Mouse (Mus musculus) right cerebral cortex, postnatal 4 days (tissue): ENCODE data around the gene Lrrc75a.
A peak's percentile ranks its signal among the peaks of the same experiment; 100 is the strongest.

Experiments
- DNase-seq: peaks from one replicate; pipeline ENCODE4 v3.0.0-alpha.2; 2022

Lrrc75a gene

DNA sequence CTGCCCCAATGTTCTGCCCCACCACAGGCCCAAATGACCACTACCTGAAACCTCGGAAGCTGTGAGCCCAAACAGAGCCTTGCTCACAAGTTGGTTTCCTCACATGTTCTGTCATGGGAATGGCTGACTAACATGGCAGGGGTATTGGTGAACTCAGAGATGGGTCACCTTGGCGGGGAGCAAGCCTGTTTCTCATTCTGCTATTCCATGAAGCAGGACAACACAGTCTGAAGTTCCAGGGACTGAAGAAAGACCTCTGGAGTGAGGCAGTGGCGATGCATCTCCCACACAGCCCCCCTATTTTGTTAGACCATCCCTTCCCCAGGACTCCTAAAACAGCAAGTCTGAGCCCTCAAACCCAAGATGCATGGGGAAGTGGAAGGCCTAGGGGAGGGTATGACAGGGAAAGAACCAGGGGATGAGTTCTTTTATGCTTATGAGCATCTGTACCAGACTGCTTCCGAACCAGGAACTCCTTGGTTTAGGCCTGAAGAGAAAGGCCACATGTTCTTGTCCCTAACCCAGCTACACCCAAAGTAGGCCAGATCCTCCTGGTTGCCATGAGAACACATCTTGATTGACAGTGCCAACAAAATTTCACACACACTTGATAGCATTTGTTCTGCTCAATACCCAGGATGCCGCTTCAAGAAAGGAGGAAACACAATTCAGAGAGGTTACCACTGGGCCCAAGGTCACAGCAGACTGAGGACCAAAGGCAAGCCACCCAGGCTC lies 3.6 kb downstream of the Lrrc75a start:
- DNase-seq, result no peak

DNA sequence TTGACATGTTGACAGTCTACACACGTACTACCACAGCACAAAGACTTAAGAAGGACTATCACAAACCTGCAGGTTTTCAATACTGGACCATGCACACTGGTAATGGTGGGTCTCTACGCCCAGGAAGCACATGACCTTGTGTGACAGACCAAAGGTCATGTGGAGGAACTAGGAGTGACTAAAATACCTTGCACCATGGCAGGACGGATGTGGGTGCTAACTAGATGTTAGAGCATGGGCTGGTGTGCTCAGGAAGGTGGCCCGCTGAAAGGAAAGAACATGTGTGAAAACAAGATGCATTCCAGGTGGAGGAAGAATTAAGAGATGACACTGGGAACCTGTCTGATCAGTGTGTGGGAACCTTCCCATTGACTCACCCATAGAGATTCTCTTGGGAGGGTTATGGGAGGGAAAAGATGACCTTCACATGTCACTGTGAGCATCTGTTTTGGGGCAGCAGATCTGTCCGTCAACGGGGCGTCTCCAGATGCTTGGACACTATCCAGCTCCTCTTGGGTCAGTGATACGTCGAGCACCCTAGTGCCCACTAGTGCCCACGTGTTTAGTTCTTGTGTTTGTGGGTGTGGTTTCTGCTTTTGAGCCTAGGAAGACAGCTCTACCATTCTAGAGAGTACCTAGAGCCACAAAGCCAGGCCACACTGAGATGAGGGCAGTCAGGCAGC lies 4.5 kb downstream of the Lrrc75a start:
- DNase-seq, result no peak

DNA sequence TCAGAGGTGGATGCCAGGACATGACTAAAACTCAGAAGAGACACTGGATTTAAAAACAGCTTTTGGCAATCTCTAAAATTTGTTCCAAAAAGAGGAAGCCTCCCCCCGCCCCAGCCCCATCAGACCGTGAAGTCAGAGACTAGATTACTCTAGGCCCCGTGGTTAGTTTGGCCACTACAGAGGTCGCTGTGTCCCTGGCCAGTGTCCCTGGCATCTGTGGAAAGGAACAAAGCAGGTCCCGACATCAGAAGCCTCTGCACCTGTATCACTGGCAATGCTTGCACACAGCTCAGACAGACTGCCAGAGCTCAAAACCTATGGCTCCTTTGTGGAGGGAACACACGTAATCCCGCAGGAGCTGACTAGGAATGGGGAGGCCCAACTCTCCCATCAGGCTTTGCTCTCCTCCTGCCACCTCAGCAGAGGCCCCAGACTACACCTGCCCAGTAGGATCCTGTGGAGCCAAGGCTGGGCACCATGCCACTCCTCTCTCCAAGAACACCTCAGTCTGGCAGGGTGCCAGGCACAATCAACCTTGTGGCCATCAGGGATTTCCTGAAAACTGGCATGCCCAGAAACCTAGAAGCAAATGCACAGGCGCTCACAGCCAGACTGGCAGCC lies 5.2 kb downstream of the Lrrc75a start:
- peak; percentile 34 for DNase-seq

DNA sequence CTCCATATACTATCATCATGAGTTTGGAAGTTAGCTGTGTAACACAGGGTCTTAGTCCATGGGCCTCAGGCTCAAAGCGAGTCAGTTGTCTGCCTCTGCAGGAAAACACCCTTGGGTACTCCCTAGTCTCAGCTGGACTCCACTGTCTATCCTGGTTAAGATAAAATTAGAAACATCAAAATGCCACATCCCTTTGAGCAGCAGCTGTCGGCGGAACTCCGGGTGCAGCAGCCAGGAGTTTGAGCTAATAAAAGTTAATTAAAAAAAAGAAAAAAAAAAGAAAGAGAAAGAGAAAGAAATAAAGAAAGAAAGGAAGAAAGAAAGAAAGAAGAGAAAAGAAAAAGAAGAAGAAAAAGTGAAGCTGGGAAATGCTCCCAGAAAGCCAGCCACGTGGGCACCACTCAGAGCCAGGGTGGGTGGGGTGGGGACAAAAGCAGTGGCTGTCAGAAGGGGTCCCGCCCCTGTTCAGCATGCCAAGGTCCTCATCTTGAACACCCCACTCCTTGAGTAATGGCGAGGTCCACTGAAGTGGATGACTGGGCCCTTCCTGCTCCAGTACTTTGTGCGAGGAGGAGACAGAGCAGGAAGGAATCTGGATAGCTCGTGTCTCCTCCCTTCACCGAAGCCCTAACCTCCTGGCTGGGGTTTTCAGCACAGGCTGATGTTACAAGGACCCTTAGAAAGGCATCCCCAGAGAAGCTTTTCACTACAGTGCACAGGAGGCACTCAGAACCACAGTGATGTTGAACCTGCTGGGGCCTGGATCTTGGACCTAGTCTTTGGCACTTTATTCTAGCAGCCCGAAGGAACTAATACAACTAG lies 6.1 kb downstream of the Lrrc75a start:
- no peak for DNase-seq

DNA sequence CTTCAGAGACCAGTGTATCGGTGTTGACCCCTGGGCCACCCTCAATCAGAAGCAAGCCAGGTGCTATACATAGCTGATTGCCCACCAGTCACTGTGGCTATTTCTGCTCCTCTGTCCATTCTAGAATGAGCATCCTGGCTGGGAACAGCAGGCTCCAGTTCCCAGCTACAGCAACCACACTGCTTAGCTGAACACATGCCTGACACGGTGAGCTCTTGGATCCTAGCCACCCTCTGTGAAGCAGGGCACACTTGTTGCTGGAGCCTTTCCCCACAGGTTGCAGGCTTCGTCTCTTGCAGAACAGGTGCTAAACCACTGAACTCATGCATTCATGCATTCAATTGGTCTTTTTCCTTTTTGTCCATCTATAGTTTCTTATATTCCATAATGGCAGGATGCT lies 7.9 kb downstream of the Lrrc75a start:
- no peak for DNase-seq

DNA sequence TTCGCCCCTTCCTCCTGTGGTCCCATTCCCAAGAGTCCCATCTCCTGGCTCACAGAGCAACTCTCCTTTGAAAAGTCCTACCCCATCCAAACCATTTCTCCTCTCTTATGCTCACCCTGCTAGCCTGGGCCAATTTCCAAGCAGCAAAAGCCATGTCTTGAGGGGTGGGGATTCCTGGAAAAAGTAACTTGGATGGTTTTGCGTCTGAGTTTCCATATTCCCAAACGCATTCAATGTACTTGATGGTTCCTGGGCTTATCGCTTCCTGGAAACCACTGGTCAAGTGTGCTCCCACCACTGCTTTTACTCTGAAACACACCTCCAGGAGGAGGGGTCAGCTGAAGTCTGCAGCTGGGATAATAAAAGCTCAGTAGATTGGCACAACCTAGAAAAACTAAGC lies 9.9 kb downstream of the Lrrc75a start:
- no peak for DNase-seq

DNA sequence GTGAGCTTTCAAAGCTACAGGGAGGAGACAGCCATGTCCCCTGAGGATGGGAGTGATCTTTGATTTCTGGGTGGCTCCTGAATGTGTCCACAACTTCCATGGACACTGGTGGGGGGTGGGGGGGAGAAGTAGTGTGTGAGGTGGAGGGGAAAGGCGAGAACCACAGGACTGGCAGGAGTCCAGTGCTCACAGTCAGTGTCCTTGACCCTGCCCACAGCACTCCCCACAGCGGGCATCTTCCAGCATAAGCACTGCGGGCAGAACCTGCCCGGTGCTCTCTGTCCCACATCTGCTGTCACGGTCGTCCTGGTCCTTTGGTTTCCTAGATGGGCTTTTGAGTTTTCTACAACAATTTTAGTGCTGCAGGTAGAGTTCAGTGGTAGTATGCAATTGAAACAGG lies 10.5 kb downstream of the Lrrc75a start:
- DNase-seq, result no peak

DNA sequence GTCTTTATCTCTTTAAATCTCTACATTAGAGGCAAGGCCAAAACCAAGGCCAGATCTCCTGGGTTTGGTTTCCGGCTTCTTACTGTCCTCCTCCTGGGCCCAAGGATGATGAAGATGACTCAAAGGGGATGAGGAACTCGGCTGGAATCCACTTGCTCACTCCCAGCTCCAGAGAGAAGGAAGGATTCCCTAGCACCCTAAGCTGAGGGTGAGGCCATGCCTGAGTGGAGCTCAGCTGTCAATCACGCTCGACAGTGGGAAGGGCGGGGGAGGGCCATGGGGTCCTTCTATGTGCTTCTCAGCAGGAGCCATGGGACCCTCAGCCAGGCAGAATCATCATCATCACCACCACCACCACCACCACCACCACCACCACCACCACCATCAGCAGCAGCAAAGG lies 10.9 kb downstream of the Lrrc75a start:
- no peak for DNase-seq

DNA sequence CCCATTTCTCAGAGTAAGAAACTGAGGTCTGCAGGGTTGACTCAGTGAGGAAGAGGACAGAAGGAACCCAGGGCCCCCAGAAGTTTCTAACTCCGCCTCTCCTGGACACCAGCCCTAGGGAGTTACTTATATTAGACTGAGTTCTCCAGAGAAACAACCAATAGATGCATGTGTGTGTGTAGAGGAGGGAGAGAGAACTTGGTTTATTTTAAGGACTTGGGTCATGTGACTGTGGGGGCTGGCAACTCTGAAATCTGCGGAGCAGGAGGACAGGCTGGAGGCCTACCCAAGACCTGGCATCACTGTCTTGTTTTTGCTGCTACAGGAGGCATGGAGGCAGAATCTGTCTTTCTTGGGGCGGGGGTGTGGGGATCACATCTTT lies 11.5 kb downstream of the Lrrc75a start:
- DNase-seq, result no peak

DNA sequence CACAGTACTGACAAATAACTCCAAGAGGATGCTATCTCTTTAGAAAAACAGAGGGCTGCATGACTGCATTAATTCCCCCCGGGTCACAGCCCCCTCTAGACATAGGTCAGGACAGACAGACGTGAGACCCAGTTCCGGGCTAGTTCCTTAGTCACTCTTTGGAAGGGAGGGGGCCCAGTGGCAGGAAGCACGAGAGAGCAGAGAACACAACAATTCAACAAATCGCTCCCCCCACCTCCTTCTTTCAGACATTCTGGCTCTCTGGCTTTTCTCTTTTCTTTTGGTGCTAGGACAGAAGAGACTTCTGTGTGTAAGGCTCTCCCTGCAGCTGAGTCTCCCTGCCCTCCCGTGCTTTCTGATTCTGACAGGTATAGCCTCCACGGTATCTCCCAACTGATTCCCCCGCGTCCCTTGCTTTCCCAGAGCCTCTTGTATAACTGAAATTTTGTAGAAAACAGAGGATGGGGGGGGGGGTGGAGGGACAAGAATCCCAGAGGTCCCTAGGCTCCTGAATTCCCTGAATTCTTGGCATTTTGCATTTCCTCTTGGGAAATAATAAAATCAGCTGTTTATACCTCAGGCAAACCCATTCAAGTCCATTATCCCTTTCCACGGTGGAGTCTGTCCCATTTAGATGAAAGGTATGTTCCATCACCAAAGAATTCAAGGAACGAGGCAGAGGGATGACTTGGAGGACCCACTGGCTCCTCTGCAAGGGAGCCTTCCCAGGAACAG lies 12.1 kb downstream of the Lrrc75a start:
- DNase-seq, result no peak

DNA sequence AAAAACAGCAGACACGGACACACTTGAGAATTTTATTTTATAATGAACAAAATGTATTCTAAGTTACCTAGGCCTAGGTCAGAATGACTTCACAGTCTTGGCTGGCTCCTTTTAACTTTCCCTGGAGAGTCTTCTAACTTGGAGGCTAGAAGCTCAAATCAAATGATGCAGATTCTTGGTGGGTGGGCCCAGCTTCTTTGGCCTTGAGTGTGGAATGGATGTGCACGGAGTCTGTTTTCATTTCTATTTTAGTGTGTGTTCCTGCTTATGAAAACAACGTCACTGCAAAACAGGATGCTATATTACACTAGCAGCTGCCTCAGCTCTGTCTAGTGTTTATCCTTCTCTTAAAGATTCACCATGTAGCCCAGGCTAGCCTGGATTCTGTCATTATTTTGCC lies 12.9 kb downstream of the Lrrc75a start:
- no peak for DNase-seq

DNA sequence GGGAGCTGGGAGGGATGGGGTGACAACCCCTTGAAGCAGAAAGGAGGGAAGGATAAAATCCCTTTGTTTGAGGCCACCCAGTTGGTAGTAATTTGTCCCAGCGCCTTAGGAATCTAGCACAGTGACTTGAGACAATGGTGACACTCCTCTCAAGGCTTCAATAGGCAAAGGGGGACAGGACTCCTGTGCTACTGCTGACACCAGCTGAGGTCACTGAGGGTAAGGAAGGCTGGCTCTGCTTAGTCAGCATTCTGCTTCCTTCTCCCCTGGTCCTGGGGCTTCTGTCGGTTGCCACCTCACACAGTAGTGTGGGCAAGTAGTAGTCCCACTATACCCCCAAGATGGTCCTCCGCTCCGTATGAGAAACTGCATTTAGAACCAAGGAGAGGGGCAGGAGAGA lies 17.2 kb downstream of the Lrrc75a start:
- no peak for DNase-seq

DNA sequence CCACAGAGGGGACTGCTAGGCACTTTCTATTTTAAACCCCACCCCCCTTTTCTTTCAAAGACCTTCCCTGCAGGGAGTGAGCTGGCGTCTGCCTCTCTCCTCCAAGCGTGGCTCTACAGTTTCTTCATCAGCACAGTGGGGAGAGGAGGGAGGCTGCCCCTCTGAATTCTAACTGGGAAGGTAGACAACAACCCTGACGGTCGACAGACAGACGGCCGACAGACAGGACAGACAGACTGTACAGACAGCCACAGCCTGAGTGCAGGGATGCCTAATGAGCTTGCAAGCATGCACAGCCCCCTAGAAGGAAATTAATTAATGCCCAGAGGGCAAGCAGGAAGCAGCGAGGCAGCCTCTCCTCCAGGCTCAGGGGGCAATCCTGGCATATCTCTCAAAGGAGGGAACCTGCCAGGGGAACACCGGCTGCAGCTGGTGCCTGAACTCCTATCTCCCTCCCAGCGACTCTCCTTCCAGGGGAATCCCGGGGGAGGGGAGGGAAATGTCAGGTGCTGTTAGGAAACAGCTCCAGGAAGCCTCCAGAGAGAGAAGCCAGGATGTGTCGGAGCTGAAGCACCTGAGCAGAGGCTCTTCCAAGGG lies 18.0 kb downstream of the Lrrc75a start:
- no peak for DNase-seq

DNA sequence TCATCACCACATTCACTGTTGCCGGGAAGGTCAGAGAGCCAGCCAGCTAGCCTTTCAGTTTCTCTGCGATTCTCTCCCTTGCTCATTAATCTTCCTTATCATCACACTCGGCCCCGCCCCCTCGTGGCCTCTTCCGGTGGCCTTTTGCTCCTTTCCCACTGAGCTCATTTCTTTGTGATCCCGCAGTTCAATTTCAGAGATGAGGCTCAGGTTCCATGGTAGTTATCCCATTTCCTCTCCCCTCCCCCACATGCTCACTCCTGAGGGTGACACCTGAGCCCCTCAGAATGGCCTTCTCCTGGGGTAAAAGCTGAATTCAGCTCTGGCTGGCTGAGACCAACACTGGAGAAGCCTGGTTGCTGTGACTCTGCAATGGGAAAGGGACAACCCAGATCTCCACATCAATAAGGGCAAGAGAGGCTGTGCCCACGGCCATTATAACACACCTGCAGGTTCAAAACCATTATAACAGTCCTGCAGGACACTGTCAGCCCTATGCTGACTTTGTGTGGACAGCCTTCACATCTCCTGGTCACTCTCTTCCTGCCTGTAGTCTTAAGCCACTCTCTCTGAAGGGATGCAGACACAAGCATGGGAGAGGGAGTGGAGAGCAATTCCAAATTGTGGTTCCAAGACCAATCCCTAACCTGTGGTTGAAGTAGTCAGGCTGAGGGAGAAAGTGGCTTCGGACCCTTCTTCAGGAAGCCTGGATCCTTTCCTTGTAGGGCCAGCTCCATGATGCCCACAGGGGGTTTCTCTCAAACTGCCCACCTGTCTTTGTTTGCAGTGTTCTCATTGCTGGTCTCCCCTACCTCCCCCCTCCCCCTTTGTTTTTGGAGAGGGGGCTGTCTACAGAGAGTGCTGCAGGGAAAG lies 18.7 kb downstream of the Lrrc75a start:
- no peak for DNase-seq

DNA sequence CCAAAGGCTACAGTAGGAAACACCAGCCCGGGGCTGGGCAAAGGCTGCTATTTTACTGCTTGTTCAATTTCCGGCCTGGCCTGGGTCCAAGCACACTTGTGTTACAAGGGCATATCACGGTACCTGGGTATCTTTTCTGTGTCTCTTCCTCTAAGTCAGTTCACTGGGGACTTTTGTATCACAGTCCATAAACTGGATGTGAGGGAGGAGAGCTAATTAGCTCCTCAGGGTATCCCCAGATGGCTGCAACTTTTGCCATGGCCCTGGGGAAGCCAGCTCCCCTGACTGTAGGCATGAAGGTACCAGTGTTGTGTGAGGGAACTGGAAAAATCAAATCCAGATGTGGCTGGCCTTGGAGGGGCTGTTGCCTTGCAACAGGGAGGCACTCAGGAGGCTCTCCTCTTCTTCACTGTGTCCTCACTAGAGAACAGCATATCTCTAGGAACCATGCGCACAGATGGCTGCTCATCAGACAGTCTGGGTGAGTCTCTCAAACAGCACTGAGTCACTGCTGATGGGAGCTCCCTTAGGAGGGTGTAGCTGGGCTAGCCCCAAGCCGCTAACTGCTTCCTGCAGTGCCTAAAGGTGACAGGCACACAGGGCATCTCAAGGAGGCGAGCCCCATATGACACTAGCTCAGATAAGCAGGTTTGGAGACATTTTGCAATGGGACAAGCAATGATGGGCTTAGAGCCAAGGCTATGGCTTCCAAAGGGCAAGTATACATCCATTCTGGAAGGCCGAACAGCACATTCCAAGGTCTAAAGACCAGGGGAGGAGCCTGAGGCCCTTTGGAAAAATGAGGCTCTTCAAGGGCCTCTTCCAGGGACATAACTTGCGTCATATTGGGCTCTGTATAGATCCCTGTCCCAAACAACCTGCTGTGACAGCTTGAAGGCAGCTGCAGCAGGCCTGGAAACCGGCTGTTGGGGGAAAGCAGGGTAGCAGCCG lies 23.7 kb downstream of the Lrrc75a start:
- no peak for DNase-seq

DNA sequence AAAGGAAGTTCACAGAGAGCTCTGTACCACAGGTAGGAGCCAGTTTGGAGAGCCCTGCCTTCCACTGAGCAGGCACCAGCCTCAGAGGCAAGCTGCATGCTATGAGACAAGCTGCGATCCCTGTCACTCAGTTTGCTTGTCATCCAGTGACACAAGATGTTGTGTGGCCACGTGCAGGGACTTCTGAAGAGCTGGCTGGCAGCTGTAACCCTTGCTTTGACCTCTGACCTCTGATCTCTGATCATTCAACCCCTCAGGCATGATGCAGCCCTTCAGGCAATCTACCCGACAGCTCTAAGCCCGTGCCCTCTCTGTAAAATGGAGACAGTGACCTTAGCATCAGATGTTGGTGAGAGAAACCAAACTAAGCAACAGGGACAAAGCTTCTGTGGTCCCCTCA lies 25.5 kb downstream of the Lrrc75a start:
- DNase-seq, result no peak

DNA sequence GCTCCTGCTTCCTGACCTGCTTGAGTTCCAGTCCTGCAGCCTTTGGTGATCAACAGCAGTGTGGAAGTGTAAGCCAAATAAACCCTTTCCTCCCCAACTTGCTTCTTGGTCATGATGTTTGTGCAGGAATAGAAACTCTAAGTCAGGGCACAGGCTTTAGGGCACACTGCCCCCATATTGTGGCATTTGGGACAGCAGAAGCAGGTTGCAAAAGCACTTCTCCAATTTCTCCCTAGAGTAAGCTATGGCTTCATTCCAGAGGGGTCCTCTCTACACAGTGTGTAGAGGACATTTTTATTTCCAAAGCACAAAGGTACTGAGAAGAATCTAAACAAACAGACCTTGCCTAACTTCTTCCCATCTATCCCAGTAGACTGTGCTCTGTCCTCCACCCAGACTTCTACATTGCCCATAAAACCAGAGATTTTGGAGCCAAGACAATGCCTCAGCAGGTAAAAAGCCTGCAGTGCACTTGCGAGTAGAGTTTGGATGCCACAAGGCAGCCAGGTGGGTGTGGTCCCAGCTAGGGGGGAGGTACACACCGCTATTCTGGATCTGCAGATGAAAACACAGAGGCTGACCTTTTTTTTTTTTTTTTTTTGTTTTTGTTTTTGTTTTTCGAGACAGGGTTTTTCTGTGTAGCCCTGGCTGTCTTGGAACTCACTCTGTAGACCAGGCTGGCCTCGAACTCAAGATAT lies 26.6 kb downstream of the Lrrc75a start:
- no peak for DNase-seq

DNA sequence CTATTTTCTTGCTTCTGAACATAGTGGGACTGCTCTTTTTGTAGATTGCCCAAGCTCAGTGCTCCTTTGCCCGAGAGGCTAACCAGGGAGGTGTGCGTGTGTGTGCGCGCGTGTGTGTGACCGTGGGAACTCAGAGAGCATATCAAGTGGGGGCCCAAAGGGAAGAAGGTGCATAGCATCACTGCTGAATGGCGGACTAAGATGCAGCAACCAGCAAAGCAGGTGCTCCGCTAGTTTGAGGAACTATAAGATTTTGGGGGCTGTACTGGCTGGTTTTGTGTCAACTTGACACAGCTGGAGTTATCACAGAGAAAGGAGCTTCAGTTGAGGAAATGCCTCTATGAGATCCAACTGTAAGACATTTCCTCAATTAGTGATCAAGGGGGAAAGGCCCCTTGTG lies 27.2 kb downstream of the Lrrc75a start:
- DNase-seq, result no peak

DNA sequence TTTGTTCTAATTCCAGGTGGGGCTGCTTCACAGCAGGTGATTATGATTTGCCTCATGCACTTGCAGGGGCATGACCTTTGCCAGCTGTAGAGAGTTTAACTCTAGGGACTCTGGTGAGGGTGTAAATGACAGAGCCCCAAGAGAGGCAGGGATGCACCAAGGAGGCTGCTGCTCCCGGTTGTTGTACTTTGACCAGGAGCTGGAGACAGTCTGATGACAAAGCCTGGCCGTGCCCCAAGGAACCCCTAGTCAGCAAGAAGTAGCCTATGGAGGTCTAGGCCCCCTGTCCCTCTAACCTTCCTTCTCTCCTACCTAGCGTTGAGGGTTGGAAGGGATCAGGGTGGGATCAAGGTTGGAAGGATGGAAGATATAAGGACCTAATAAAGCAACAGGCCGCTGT lies 32.9 kb downstream of the Lrrc75a start:
- DNase-seq, result no peak
